Mouse (Mus musculus) brain, embryonic 14.5 days (tissue): ENCODE results near the gene Naa16. TPM values are rescaled to one million over a fixed set of nuclear protein-coding genes. Genes with fewer than 3 reads are reported as not detected.

Experiments used
- DNase-seq: peaks from one replicate; pipeline ENCODE4 v3.0.0-alpha.2; 2011; ENCODE audit warnings: low read depth
- CTCF ChIP-seq: fragments of 200-500 bp; IDR thresholded peaks from 2 replicates; pipeline ENCODE4 v1.5.1; 2012; ENCODE audit warnings: inconsistent platforms, mild to moderate bottlenecking, moderate library complexity, borderline replicate concordance; ENCODE audit not compliant: insufficient read depth, insufficient read length; ENCODE audit errors: extremely low read depth
- POLR2A ChIP-seq: fragments of 200-500 bp; IDR thresholded peaks from 2 replicates; pipeline ENCODE4 v1.6.1; 2012; ENCODE audit warnings: mild to moderate bottlenecking, inconsistent platforms, borderline replicate concordance; ENCODE audit not compliant: poor library complexity, insufficient read depth, insufficient read length, severe bottlenecking; ENCODE audit errors: extremely low read depth
- polyA plus RNA-seq: library from polyadenylated mRNA; depleted of rRNA; stranded (reverse); fragments of >200 nt; gene quantifications from 2 replicates; pipeline ENCODE4 v1.2.3, GENCODE M21; 2012

Naa16 gene
- polyA plus RNA-seq, 1 experiment = 11.8 TPM

DNA sequence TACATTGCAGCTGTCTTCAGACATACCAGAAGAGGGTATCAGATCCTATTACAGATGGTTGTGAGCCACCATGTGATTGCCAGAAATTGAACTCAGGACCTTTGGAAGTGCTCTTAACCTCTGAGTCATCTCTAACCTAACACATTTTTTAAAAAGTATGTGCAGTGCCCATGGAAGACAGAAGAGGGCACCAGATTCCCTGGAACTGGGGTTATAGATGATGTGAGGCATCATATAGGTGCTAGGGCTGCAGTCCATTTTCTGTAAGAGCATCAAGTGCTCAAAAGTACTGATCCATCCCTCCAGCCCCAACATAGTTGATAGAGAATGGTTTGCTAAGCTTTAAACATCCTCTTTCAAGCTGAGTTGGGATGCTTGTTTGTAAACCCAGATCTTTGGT lies 4.0 kb upstream of the Naa16 start:
- no peak for TF ChIP-seq POLR2A
- TF ChIP-seq CTCF = peak; percentile 51; the same call in 1 of the 2 replicates
- peak; percentile 51 for DNase-seq

DNA sequence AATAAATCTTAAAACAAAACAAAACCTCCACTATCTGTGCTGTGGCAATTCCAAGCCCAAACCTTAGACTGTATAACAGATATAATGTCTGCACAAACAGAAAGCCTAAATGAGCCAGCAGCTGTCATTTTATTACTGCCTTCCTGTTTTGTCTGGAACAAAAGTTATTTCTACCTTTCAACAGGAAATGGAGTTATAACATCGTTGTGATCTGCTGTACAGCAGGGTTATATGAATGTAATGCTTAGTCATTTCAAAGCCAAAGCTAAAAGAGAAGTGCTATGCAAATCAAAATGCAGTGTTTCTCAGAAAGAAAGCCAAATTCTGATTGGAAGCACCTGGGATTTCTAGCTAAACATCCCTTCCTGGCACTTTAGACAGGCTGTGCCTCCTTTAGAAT lies 2.7 kb upstream of the Naa16 start:
- DNase-seq = no peak
- TF ChIP-seq POLR2A (no peak), CTCF (no peak)

DNA sequence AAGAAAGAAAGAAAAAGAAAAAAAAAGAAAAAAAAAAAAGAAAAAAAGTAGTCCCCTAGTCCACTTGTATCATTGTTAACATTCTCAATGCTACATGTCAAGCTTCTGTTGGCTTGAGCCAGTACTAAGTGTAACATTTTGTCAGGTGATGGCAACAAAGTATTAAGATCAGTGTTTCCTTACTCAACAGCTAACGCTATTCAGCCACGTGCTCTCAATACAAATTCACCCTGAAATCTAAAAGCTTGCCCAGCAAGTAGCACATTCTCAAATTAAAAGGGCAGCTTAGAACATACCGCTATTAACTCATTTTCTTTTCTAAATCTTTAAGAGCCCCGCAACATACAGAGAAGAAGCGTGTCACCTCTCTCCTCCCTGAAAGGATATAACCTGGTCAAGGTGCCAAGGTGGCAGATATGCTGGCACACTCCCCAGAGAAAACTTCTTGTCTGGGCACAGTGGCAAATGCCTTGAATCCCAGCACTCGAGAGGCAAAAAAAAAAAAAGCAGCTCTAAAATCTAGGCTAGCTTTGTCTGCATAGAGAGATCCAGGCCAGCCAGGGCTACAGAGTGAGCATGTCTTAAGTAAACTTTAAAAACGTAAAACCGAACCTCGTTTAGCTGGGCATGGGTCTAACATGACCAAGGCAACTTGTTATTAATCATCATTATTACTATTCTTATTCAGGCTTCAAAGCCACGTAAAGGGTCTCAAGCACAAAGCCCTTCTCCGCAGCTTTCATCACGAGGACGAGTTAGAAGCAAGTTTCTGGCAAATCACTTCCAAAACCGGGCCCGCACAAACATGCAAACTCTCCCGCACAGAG lies 927 bp downstream of the Naa16 start:
- DNase-seq = peak; percentile 70
- TF ChIP-seq POLR2A (no peak), CTCF (no peak)

DNA sequence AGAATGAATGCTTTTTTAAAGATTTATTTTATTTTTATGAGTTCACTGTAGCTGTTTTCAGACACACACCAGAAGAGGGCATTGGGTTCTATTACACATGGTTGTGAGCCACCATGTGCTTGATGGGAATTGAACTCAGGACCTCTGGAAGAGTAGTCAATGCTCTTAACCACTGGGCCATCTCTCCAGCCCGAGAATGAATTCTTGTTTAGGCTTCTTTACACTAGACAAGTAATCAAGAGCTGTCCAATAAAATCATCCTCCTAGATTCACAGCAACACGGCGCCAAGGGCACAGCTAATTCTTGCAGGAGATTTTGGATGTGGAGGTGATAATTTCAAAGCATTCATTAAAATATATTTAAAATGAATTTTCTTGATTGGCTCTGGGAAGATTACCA lies 2.3 kb downstream of the Naa16 start:
- TF ChIP-seq CTCF (no peak), POLR2A (no peak)
- no peak for DNase-seq

DNA sequence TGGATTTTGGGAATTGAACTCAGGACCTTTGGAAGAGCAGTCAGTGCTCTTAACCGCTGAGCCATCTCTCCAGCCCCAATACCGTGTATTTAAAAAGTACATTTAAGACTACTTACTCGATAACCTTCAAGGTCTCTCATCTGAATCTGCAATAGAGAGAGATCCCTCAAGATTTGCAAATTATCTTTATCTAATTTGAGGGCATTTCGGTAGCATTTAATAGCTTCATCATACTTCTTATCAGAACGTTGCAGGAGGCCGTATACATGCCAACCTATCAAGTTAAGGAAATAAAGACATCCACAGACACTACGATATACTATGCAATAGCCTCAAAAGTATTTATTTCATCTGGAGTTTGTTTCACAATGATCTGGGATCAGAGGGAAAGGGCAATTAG lies 7.5 kb downstream of the Naa16 start:
- TF ChIP-seq CTCF (no peak), POLR2A (no peak)
- DNase-seq = no peak

DNA sequence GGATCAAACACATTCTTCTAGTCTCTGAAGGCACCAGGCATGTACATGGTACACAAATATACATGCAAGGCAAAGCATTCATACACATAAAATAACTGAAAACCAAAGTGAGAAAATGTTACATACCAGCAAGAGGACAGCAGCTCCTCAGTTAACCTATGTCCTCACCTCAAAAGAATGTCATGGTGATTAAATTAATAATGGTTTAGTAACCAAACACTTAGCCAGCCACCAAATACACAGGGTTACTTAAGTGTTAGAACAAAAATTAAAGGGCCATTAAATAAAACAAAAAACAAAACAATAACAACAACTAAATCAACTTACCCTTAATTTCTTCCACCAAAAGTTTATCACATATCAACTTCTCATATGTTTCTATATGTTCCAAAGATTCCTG lies 13.5 kb downstream of the Naa16 start:
- no peak for DNase-seq
- TF ChIP-seq CTCF = no peak
- TF ChIP-seq POLR2A = no peak

DNA sequence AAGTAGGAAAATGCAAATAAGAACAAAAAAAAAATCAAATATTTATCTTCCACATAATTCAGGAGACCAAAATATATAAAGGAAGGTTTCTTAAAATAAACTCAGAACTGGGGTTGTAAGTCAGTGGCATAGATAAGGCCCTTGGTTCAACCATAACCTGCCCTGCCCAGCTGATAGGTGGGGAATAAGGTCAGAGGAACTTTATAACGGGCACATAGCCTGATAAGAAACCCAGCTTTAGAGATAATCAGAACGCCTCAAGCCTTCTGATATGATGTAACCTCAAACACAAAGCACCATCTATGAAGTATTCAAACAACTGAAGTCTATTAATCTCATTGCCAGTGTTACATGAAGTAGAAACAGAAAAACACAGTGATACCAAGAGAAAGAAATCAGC lies 32.5 kb downstream of the Naa16 start:
- DNase-seq = no peak
- TF ChIP-seq CTCF (no peak), POLR2A (no peak)

DNA sequence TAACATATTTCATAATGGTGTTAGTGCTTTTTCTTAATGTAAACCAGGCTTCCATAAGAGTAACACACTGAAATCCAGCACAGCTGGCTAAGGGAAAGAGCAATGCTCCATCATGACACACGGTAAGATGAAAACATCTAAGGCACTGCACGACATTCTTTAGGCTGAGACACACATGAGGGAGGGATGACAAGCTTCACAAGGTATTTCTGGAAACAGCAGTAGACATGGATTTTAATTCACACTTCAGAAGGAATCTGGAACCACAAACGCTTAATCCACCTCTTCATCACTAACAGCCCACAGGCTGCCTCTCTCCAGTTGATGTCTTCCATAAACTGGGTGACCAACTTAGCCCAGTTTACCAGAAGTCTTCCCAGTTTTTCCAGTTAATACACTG lies 44.2 kb downstream of the Naa16 start:
- no peak for TF ChIP-seq CTCF
- no peak for TF ChIP-seq POLR2A
- no peak for DNase-seq

DNA sequence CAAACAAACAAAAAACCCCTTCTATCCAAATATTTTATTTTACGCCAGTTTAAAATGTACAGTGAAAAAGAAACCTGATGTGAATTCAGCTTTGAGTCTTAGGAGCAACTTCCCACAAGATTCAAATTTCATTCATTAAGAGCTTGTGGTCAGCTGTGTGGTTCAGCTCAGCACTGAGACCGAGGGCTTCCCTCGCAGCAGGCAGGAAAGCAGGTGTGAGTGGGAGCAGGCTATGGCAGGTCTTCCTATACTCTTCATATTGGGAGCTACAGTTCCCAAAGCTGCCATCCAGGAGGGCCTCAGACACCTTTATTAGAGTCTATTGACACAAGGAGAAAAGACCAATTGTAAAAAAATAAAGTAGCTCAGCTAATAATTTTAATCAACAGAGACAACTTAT lies 55.0 kb downstream of the Naa16 start:
- TF ChIP-seq POLR2A (no peak), CTCF (no peak)
- DNase-seq = no peak

DNA sequence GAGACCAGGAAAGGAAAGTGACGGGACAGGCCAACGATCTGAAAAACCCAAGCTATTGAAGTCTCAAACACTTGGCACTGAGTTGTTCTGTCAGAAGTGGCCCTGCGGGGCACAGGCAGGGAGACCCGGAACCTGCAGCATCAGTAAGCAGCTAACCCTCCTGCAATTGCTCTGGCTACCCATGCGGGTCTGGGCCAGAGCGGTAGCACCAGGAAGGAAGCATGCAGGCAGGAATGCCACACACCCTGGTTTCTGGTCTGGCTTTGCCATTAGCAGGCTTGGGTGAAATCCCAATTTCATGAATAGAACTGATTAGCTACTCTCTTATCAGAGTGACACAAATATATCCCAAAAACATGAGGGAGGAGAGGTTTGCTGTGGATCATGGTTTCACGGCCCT lies 58.6 kb downstream of the Naa16 start:
- DNase-seq = peak; percentile 34
- TF ChIP-seq POLR2A (no peak), CTCF (no peak)

DNA sequence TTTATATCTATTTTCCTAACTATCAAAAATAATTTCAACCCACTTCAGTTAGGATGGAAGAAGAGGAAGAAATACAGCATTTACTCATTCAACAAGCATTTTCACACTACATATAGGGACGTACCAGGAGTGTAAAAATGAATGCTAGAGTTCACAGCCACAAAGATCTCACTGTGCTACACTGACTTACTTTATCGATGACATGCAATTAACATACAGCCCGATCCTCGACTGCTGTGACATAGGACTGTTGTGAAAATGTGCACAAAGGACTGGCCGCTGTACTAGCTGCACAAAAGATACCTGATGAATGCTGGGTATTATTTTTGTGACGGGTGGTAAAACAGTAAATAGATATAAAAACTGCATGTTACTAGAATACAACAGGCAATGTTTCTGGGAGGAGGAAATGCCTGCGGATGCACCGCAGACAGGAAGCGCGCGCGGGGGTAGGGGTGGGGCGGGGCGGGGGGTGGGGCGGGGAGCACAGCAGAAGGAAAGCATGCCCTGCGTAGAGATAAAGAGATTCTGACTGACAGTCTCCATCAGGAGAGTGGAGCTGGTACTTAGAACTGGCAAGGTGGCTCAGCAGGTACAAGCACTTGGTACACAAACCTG lies 59.5 kb downstream of the Naa16 start:
- DNase-seq = peak; percentile 15
- TF ChIP-seq CTCF (no peak), POLR2A (no peak)

DNA sequence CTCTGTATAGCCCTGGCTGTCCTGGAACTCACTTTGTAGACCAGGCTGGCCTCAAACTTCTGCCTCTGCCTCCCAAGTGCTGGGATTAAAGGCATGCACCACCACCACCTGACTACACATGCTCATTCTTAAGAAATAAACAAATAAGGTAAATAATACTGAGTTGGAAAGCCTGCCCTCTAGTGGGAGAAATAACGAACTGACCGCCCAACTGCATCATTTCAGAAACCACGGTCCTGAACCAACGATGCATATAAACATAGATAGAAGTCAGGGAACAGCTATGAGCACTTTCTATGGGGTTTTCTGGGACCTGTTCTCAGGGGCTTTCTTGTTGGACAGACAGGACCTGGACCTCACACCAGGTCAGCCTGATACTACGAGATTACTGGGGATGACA lies 63.5 kb downstream of the Naa16 start:
- TF ChIP-seq CTCF = peak; percentile 63; the same call in 1 of the 2 replicates
- no peak for TF ChIP-seq POLR2A
- DNase-seq = peak; percentile 61
